Mouse (Mus musculus) liver, adult 2 months (tissue): ENCODE measurements around the gene Cdc42bpa. TPM values are rescaled to one million over a fixed set of nuclear protein-coding genes. Genes with fewer than 3 reads are reported as not detected.

ENCODE experiments used
- DNase-seq: peaks from one replicate; pipeline ENCODE4 v3.0.0-alpha.2; 2011; ENCODE audit warnings: low read depth, low spot score; ENCODE audit errors: extremely low read depth
- H3K27ac ChIP-seq: fragments of 200-500 bp; replicated peaks from 2 replicates; pipeline ENCODE4 v1.5.1; 2012; ENCODE audit warnings: low read depth, mild to moderate bottlenecking, control low read depth, inconsistent platforms, low read length; ENCODE audit not compliant: insufficient read depth
- H3K27me3 ChIP-seq: fragments of 200-500 bp; 2 replicates; pipeline ENCODE4 v1.6.1; 2012; ENCODE audit warnings: mild to moderate bottlenecking, moderate library complexity, low read length, inconsistent platforms; ENCODE audit not compliant: control insufficient read depth, insufficient read depth
- H3K36me3 ChIP-seq: fragments of 200-500 bp; 2 replicates; pipeline ENCODE4 v1.6.1; 2012; ENCODE audit warnings: low read length, inconsistent platforms; ENCODE audit not compliant: control insufficient read depth, insufficient read depth
- H3K4me1 ChIP-seq: fragments of 200-500 bp; 2 replicates; pipeline ENCODE4 v1.6.1; 2011; ENCODE audit warnings: low read length; ENCODE audit not compliant: control insufficient read depth, insufficient read depth
- H3K4me3 ChIP-seq: fragments of 200-500 bp; 2 replicates; pipeline ENCODE4 v1.5.1; 2011; ENCODE audit warnings: low read depth, mild to moderate bottlenecking, control low read depth, low read length, moderate library complexity; ENCODE audit not compliant: insufficient read depth
- H3K79me2 ChIP-seq: fragments of 200-500 bp; 2 replicates; pipeline ENCODE4 v1.6.1; 2012; ENCODE audit warnings: inconsistent platforms, mild to moderate bottlenecking, low read length, moderate library complexity; ENCODE audit not compliant: control insufficient read depth, insufficient read depth
- H3K9ac ChIP-seq: fragments of 200-500 bp; 2 replicates; pipeline ENCODE4 v1.6.1; 2012; ENCODE audit warnings: low read depth, mild to moderate bottlenecking, control low read depth, inconsistent platforms, low read length
- CTCF ChIP-seq: fragments of 200-500 bp; IDR thresholded peaks from 2 replicates; pipeline ENCODE4 v1.5.1; 2011; ENCODE audit warnings: low read depth, low read length, control low read depth
- POLR2A ChIP-seq: fragments of 200-500 bp; IDR thresholded peaks from 2 replicates; pipeline ENCODE4 v1.6.1; 2011; ENCODE audit warnings: low read length, control low read depth; ENCODE audit not compliant: insufficient read depth; ENCODE audit errors: extremely low read depth
- WGBS: fragments of 180-500 bp; shearing (Covaris S2); methylation state at CpG from one replicate; pipeline ENCODE4 v1.1.7; 2018; 5-methylcytosine and 5-hydroxymethylcytosine counted together
- polyA plus RNA-seq: library from polyadenylated mRNA; depleted of rRNA; stranded (reverse); fragments of >200 nt; gene quantifications from 2 replicates; pipeline ENCODE4 v1.2.3, GENCODE M21; 2012
- total RNA-seq: library from RNA; depleted of rRNA; stranded (reverse); fragments of >200 nt; gene quantifications from 2 replicates; pipeline ENCODE4 v1.2.3, GENCODE M21; 2014

Gene Cdc42bpa
- total and polyA plus RNA-seq, 2 experiments: 7.0 to 24.7 TPM

DNA sequence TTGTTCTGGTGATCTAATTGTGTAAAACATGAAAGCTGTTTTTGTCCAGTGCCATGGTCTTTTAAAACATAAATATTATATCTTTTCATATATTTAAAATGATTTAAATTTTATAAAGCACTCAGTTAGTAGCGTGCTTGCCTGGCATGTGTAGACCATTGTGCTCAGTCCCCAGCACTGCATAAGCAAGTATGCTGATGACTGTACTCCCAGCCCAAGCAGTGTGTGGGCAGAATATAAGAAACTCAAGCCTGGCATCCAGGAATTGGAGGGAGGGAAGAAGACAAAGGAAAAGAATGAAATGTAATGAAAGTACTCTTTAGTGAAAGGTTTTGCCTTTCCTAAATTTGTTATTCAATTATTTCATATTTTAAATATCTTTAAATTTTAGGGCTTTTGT lies 128.9 kb downstream of the Cdc42bpa start:
- Histone ChIP-seq H3K27ac (no peak overlapping the region), H3K36me3 (peaks cover 2% of the 10 kb centered on the region), H3K4me1 (no peaks in the 10 kb centered on the region), H3K79me2 (no peaks in the 10 kb centered on the region), H3K27me3 (no peaks in the 10 kb centered on the region), H3K4me3 (no peak overlapping the region), H3K9ac (no peak overlapping the region)
- TF ChIP-seq CTCF (no peak), POLR2A (no peak)
- 98% methylated on average over 1 of the region's 1 CpGs for WGBS
- DNase-seq: no peak

DNA sequence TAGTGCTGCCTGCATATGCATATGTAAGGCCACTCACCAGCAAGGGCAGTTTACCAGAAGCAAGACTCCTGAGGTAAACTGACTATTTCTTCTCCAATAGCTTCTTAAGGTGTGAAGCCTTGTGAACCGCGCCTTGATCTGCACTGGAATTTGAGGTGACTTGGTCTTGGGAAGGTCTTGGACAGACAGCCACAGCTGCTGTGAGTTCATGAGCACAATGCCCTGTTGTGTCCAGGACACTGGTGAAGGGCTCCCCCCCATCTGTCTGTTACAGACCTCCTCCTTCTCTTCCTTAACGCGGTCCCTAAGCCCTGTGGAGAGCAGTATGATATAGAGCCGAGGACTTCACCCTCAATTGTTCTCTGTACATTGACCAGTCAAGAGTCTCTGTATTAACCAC lies 138.2 kb downstream of the Cdc42bpa start:
- WGBS: 98% methylated on average over 5 of the region's 5 CpGs
- Histone ChIP-seq H3K27me3 (no peaks in the 10 kb centered on the region), H3K4me1 (no peaks in the 10 kb centered on the region), H3K27ac (no peak overlapping the region), H3K4me3 (no peak overlapping the region), H3K9ac (no peak overlapping the region), H3K79me2 (no peaks in the 10 kb centered on the region), H3K36me3 (peaks cover 15% of the 10 kb centered on the region)
- TF ChIP-seq POLR2A (no peak), CTCF (no peak)
- DNase-seq: no peak

DNA sequence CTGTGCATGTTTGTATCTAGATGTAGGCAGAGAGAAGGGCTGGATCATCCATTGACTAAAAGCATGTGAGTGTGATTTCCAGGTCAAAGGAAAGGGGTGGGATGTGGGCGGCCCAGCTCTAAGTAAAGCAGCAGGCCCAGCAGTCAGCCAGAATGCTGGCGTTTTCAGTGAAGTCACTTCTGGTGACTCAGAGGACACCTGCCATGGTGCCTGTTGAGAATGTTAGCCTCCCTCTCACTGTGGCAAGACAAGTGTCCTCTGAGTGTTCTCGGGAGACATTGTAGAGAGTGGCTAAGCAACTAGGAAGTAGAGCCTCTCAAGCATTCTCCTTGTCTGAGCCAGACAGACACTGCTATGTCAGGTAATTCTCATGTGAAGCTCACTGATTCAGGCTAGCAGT lies 144.3 kb downstream of the Cdc42bpa start:
- TF ChIP-seq POLR2A: no peak
- no peak for TF ChIP-seq CTCF

DNA sequence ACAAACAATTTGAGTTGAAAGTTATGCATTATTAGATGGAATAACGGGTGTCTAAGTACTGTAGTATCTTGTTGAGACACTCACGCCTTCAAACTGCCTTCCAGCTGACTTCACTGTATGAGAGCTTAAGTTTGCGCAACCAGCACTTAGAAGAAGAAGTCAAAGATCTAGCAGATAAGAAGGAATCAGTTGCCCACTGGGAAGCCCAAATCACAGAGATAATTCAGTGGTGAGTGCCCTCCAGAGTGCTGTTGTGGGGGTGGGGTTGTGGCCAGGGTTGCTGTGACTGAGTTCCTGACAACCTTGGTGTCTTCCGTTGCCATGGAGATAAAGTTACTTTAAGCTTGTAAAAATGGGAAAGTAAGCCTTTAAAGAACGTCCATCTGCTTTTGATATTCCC lies 148.8 kb downstream of the Cdc42bpa start:
- WGBS: 90% methylated on average over 5 of the region's 5 CpGs
- Histone ChIP-seq H3K4me1 (no peaks in the 10 kb centered on the region), H3K27ac (no peak overlapping the region), H3K9ac (no peak overlapping the region), H3K27me3 (no peaks in the 10 kb centered on the region), H3K79me2 (no peaks in the 10 kb centered on the region), H3K36me3 (peaks cover 11% of the 10 kb centered on the region; the same call in 1 of the 2 replicates), H3K4me3 (no peak overlapping the region)
- TF ChIP-seq POLR2A (no peak), CTCF (no peak)
- DNase-seq: no peak

More for the DNA sequence above, 144.3 kb downstream of the Cdc42bpa start:
- WGBS: 92% methylated on average over 3 of the region's 3 CpGs
- Histone ChIP-seq H3K4me3 (no peak overlapping the region), H3K4me1 (no peaks in the 10 kb centered on the region), H3K27me3 (no peaks in the 10 kb centered on the region), H3K9ac (no peak overlapping the region), H3K36me3 (peaks cover 5% of the 10 kb centered on the region; the same call in 1 of the 2 replicates), H3K27ac (no peak overlapping the region), H3K79me2 (no peaks in the 10 kb centered on the region)
- no peak for DNase-seq

DNA sequence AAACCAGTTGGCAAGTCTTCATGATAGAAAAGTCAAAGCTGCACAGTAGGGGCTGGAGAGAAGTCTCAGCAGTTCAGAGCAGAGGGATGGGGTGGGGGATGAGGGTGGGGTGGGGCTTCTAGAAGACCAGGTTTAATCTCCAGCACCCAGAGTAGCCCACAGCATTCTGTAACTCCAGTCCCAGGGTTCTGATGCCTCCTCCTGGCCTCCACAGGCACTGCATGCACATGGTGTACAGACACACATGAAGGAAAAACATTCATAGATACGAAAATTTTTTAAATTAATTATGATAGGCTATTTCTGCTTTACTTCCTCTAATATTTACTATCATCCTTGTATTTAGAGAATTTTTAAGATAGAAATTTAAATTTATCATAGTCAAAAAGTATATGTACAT lies 156.3 kb downstream of the Cdc42bpa start:
- H3K27ac ChIP-seq: no peak overlapping the region
- no peak for DNase-seq
- WGBS: 85% methylated on average over 1 of the region's 1 CpGs
- no peak overlapping the region for H3K4me3 ChIP-seq
- TF ChIP-seq CTCF: peak; percentile 73
- no peak for TF ChIP-seq POLR2A
- peaks cover 14% of the 10 kb centered on the region; the same call in 1 of the 2 replicates for H3K36me3 ChIP-seq
- H3K4me1 ChIP-seq: no peaks in the 10 kb centered on the region
- no peaks in the 10 kb centered on the region for H3K27me3 ChIP-seq
- H3K79me2 ChIP-seq: no peaks in the 10 kb centered on the region
- H3K9ac ChIP-seq: no peak overlapping the region

DNA sequence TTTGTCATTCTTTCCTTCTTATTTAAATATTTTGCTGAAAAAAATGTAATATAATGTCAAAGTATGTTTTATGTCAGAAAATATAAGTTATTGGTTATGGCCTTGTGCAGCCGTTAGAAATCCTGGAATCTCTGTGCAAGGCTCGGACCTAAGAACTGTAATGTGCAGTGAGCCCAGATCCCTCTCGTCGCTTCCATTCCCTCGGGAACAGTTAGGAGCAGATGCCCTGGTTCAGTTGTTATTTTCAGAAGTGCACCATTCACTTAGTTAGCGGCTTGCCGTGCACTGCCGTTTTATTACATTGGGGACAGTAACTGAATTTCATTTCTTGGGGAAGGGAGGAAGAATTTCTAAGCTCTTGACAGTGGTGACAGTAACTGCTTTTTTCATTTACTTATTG lies 158.0 kb downstream of the Cdc42bpa start:
- Histone ChIP-seq H3K27me3 (no peaks in the 10 kb centered on the region), H3K79me2 (no peaks in the 10 kb centered on the region), H3K36me3 (peaks cover 11% of the 10 kb centered on the region; the same call in 1 of the 2 replicates), H3K27ac (no peak overlapping the region), H3K9ac (no peak overlapping the region), H3K4me1 (no peaks in the 10 kb centered on the region), H3K4me3 (no peak overlapping the region)
- DNase-seq: no peak
- WGBS: 97% methylated on average over 8 of the region's 8 CpGs
- TF ChIP-seq CTCF (no peak), POLR2A (no peak)
